Mouse (Mus musculus) intestine, embryonic 16.5 days (tissue): Measurements from ENCODE around the gene Pgm2. TPM values are rescaled to one million over a fixed set of nuclear protein-coding genes. Genes with fewer than 3 reads are reported as not detected.

Experiments used
- ATAC-seq: fragments of 200-750 bp; cut with Nextera tagmentation; 2 replicates; pipeline ENCODE4 v1.8.0; 2017; ENCODE audit warnings: moderate TSS enrichment, moderate library complexity
- H3K27ac ChIP-seq: fragments of 300-500 bp; sonication (generic); 2 replicates; pipeline ENCODE4 v1.5.1; 2014; ENCODE audit warnings: mild to moderate bottlenecking, low read length
- H3K27me3 ChIP-seq: fragments of 300-500 bp; sonication (generic); replicated peaks from 2 replicates; pipeline ENCODE4 v1.6.1; 2014; ENCODE audit warnings: low read length, control low read depth, mixed read lengths; ENCODE audit not compliant: control insufficient read depth, insufficient read depth
- H3K36me3 ChIP-seq: fragments of 300-500 bp; sonication (generic); 2 replicates; pipeline ENCODE4 v1.6.1; 2014; ENCODE audit warnings: low read length, control low read depth; ENCODE audit not compliant: control insufficient read depth, insufficient read depth
- H3K4me1 ChIP-seq: fragments of 300-500 bp; sonication (generic); 2 replicates; pipeline ENCODE4 v1.6.1; 2014; ENCODE audit warnings: low read length, control low read depth, mixed read lengths; ENCODE audit not compliant: control insufficient read depth, insufficient read depth
- H3K4me2 ChIP-seq: fragments of 300-500 bp; sonication (generic); 2 replicates; pipeline ENCODE4 v1.6.1; 2014; ENCODE audit warnings: low read depth, low read length, control low read depth
- H3K4me3 ChIP-seq: fragments of 300-500 bp; sonication (generic); 2 replicates; pipeline ENCODE4 v1.5.1; 2014; ENCODE audit warnings: mild to moderate bottlenecking, low read length
- H3K9ac ChIP-seq: fragments of 300-500 bp; sonication (generic); 2 replicates; pipeline ENCODE4 v1.6.1; 2014; ENCODE audit warnings: low read depth, low read length
- H3K9me3 ChIP-seq: fragments of 300-500 bp; sonication (generic); 2 replicates; pipeline ENCODE4 v1.6.1; 2016; ENCODE audit warnings: low read length, control low read depth; ENCODE audit not compliant: control insufficient read depth
- WGBS: fragments of 180-500 bp; shearing (Covaris S2); extraction: QIAGEN DNeasy Blood & Tissue Kit; methylation state at CpG from one replicate; pipeline ENCODE4 v1.1.7; 2014; 5-methylcytosine and 5-hydroxymethylcytosine counted together
- polyA plus RNA-seq: library from polyadenylated mRNA; unstranded; fragments of >200 nt; fragmentation: Nextera tagmentation; extraction: Ambion mirVana; gene quantifications from 2 replicates; pipeline ENCODE4 v1.2.1, GENCODE M21; 2015

Gene Pgm2
- polyA plus RNA-seq, 1 experiment from 2014 or later, result 38.5 TPM

DNA sequence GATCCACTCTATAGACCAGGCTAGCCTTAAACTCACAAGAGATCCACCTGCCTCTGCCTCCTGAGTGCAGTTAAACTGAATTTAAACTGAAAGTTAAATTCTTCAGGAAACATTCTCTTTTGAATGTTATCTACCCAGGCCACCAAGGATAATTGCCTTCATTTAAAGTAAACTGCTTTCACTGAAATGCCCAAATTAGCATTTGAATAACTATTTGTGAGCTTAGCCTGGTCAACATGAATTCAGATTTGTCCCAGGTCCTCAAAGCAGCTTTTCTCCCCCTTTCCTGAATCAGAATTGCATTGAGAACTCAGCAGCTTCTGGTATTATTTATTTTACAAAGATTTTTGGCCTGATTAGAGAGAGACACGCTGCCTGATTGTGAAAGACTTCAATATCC, 24.4 kb downstream of the Pgm2 start:
- H3K27me3 ChIP-seq, result no peaks in the 10 kb centered on the region
- no peaks in the 10 kb centered on the region for H3K4me1 ChIP-seq
- H3K4me2 ChIP-seq, result no peak overlapping the region
- no peak overlapping the region for H3K9ac ChIP-seq
- H3K36me3 ChIP-seq, result peaks cover 19% of the 10 kb centered on the region
- no peak for ATAC-seq
- 78% methylated on average over 1 of the region's 1 CpGs for WGBS
- H3K27ac ChIP-seq, result no peak overlapping the region
- no peak overlapping the region for H3K4me3 ChIP-seq
- peaks cover 9% of the 10 kb centered on the region; the same call in 1 of the 2 replicates for H3K9me3 ChIP-seq

GRCm38 (mm10) chr5:64125783-64126182, 33.0 kb downstream of the Pgm2 start:
- no peak for ATAC-seq
- 85% methylated on average over 5 of the region's 5 CpGs for WGBS
- Histone ChIP-seq H3K4me1 (no peaks in the 10 kb centered on the region), H3K36me3 (peaks cover 2% of the 10 kb centered on the region; the same call in 1 of the 2 replicates), H3K27ac (no peak overlapping the region), H3K4me3 (no peak overlapping the region), H3K9ac (no peak overlapping the region), H3K9me3 (no peaks in the 10 kb centered on the region), H3K4me2 (no peak overlapping the region), H3K27me3 (no peaks in the 10 kb centered on the region)

GRCm38 (mm10) chr5:64131550-64131949, 38.8 kb downstream of the Pgm2 start:
- 65% methylated on average over 5 of the region's 5 CpGs for WGBS
- ATAC-seq, result no peak
- Histone ChIP-seq H3K4me1 (no peaks in the 10 kb centered on the region), H3K9me3 (no peaks in the 10 kb centered on the region), H3K4me2 (no peak overlapping the region), H3K27ac (no peak overlapping the region), H3K27me3 (no peaks in the 10 kb centered on the region), H3K4me3 (no peak overlapping the region), H3K9ac (no peak overlapping the region), H3K36me3 (peaks cover 2% of the 10 kb centered on the region; the same call in 1 of the 2 replicates)

GRCm38 (mm10) chr5:64133901-64134300, 41.2 kb downstream of the Pgm2 start:
- no peak overlapping the region for H3K4me3 ChIP-seq
- ATAC-seq, result no peak
- H3K27me3 ChIP-seq, result no peaks in the 10 kb centered on the region
- no peak overlapping the region for H3K27ac ChIP-seq
- no peaks in the 10 kb centered on the region for H3K4me1 ChIP-seq
- no peak overlapping the region for H3K4me2 ChIP-seq
- no peak overlapping the region for H3K9ac ChIP-seq
- no peaks in the 10 kb centered on the region for H3K36me3 ChIP-seq
- H3K9me3 ChIP-seq, result no peaks in the 10 kb centered on the region
- 87% methylated on average over 4 of the region's 4 CpGs for WGBS

DNA sequence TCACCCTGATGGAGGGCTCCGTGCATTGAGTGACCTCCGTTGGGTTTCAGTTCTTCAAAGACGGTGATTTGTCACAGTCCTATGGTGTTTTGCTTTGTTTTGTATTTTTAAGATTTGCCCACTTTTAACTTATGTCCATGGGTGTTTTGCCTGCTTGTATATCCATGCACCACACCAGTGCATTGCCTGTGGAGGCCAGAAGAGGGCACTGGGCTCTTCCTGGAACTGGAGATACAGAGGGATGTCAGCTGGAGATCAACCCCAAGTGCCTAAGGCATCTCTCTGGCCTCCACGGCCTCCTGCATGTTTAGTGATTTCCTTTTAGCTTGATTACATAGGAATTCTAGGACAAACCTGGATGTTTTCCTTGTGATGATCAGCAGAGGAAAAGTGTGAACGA, 43.6 kb downstream of the Pgm2 start:
- Histone ChIP-seq H3K4me1 (no peaks in the 10 kb centered on the region), H3K9me3 (no peaks in the 10 kb centered on the region), H3K4me3 (no peak overlapping the region), H3K27ac (no peak overlapping the region), H3K9ac (no peak overlapping the region), H3K27me3 (no peaks in the 10 kb centered on the region), H3K36me3 (no peaks in the 10 kb centered on the region), H3K4me2 (no peak overlapping the region)
- 75% methylated on average over 5 of the region's 5 CpGs for WGBS
- ATAC-seq, result no peak

DNA sequence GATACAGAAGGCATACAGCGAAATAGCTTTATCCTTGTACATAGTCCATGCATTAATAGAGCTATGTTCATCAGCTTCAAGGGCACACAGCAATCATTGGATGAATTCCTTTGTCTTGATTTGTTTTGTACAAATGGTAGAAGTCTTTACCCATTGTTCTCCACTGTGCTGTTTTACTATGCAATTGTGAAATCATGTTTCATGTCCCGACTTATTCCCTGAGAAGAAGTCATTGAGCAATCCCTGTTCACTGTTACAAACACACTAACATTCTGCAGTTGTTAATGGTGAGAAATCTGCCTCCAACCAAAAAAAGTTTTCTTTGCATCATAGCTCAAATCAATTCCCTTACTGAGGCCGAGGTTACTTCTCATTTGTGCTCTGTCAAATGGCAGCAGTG, 47.5 kb downstream of the Pgm2 start:
- Histone ChIP-seq H3K9me3 (no peaks in the 10 kb centered on the region), H3K36me3 (no peaks in the 10 kb centered on the region), H3K4me3 (no peak overlapping the region), H3K9ac (no peak overlapping the region), H3K27ac (no peak overlapping the region), H3K4me1 (no peaks in the 10 kb centered on the region), H3K27me3 (no peaks in the 10 kb centered on the region), H3K4me2 (no peak overlapping the region)
- WGBS, result 77% methylated on average over 3 of the region's 3 CpGs
- ATAC-seq, result no peak

- Histone ChIP-seq H3K9me3 (no peaks in the 10 kb centered on the region), H3K9ac (no peak overlapping the region), H3K4me3 (no peak overlapping the region), H3K36me3 (no peaks in the 10 kb centered on the region), H3K27ac (no peak overlapping the region), H3K4me2 (no peak overlapping the region), H3K4me1 (no peaks in the 10 kb centered on the region), H3K27me3 (no peaks in the 10 kb centered on the region)
- no peak for ATAC-seq
- 76% methylated on average over 5 of the region's 5 CpGs for WGBS
These were observed 51.6 kb downstream of the Pgm2 start for GRCm38 (mm10) chr5:64144315-64144714.

DNA sequence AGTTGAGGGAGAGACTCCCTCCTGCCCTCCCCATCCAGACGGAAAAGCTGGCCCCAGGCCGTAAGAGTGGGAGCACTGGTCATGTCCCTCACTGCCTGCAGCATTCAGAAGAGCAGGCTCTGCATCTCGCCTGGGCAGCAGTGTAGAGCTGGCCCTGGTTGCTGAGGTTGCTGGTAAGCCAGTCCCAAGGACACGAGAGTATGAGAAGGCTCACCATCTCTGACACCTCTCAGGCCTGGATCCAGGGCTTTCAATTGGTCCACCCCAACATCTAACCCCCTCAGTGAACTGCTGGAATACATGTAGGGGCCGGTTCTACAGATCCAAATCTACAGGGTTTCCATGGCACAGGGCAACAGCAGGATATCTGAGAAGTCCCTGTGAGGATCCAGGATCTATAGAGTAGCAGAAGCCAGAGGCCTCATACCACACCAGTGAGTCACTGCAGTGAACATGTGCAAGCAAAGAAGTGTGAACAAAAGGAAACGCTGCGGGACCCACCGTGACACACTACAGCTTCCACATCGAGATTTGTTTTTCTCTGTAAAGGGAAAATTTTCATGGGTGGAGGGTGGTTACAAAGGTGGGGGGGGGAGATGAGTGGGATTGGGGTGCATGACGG, 53.7 kb downstream of the Pgm2 start:
- Histone ChIP-seq H3K27ac (no peak overlapping the region), H3K4me3 (no peak overlapping the region), H3K4me1 (peaks cover 5% of the 10 kb centered on the region; the same call in 1 of the 2 replicates), H3K36me3 (no peaks in the 10 kb centered on the region), H3K27me3 (no peaks in the 10 kb centered on the region), H3K9me3 (no peaks in the 10 kb centered on the region), H3K4me2 (no peak overlapping the region), H3K9ac (no peak overlapping the region)
- ATAC-seq, result no peak
- WGBS, result 75% methylated on average over 10 of the region's 10 CpGs

GRCm38 (mm10) chr5:64149184-64150127, 56.7 kb downstream of the Pgm2 start:
- H3K4me3 ChIP-seq, result peak overlapping the region; percentile 31
- no peaks in the 10 kb centered on the region for H3K36me3 ChIP-seq
- peaks cover 5% of the 10 kb centered on the region; the same call in 1 of the 2 replicates for H3K4me1 ChIP-seq
- no peak overlapping the region; the same call in 1 of the 2 replicates for H3K27ac ChIP-seq
- peak overlapping the region; percentile 6; the same call in 1 of the 2 replicates for H3K9ac ChIP-seq
- 21% methylated on average over 17 of the region's 17 CpGs for WGBS
- no peaks in the 10 kb centered on the region for H3K9me3 ChIP-seq
- H3K27me3 ChIP-seq, result no peaks in the 10 kb centered on the region
- peak overlapping the region; percentile 57 for H3K4me2 ChIP-seq
- ATAC-seq, result peak; percentile 88
